Mouse (Mus musculus): Measurements from ENCODE around the gene Serpina3n. TPM values are rescaled to one million over a fixed set of nuclear protein-coding genes. Genes with fewer than 3 reads are reported as not detected.

The Serpina3n gene
- polyA plus RNA-seq, 1 experiment: 32.2 TPM

DNA sequence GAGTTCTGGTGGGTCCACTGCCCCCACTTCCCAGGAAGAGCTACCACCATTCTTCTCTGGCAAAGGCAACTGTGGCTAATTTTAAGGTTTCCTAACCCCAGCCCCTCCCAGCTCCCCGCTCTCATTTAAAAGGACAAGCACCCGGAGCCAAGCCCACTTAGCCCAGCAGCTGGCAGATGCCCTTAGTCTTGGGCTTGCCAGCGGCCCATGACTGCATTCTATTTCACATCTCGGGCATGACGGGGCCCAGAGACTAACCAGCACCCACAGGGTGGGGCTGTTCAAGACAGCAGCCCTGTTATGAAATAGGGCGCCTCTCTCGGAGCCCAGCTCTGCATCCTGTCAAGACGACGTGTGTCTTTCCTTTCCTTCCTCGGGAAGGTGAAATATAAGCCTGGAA lies 43.7 kb downstream of the Serpina3n start:
- no peak for TF ChIP-seq POLR2A (IDR thresholded peaks at IDR 0.05; ENCODE audit: control insufficient read depth, extremely low read depth, insufficient read depth, low read length, poor library complexity)
- no peak for TF ChIP-seq CTCF (IDR thresholded peaks at IDR 0.05; ENCODE audit: borderline replicate concordance, control insufficient read depth, extremely low read depth, insufficient read depth, low read length, poor library complexity)
- no peak for DNase-seq

DNA sequence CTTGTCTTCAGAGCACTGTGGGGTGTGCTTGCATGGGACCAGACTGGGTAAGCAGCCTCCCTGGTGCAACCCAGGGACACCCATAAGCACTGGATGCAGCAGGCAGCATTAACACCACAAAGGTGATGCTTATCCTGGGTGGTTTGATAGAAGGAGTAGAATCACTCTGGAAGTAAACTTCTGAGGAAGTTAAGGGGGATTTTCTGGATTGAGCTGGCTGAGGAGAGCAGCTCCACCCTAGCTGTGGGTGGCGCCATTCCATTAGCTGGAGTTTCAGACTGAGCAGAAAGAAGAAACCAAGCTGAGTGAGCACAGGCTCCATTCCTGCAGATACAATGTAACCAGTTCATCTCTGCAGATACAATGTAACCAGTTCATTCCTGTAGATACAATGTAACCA lies 46.5 kb downstream of the Serpina3n start:
- TF ChIP-seq POLR2A (IDR thresholded peaks at IDR 0.05; ENCODE audit: control insufficient read depth, extremely low read depth, insufficient read depth, low read length, poor library complexity) (no peak), CTCF (IDR thresholded peaks at IDR 0.05; ENCODE audit: borderline replicate concordance, control insufficient read depth, extremely low read depth, insufficient read depth, low read length, poor library complexity) (no peak)
- 85% methylated on average over 1 of the region's 1 CpGs for WGBS
- DNase-seq: no peak
- H3K4me3 ChIP-seq (ENCODE audit: control insufficient read depth, insufficient read depth, low read length): no peak overlapping the region
- no peaks in the 10 kb centered on the region for H3K27me3 ChIP-seq (ENCODE audit: control insufficient read depth, insufficient read depth, low read length)
- H3K36me3 ChIP-seq (ENCODE audit: control insufficient read depth, insufficient read depth, low read length): no peaks in the 10 kb centered on the region
- no peaks in the 10 kb centered on the region for H3K4me1 ChIP-seq (replicated peaks; ENCODE audit: control insufficient read depth, insufficient read depth, low read length)
- H3K27ac ChIP-seq (ENCODE audit: control insufficient read depth, insufficient read depth, low read length): no peak overlapping the region

More for the DNA sequence above, 43.7 kb downstream of the Serpina3n start:
- Histone ChIP-seq H3K27ac (ENCODE audit: control insufficient read depth, insufficient read depth, low read length) (no peak overlapping the region), H3K36me3 (ENCODE audit: control insufficient read depth, insufficient read depth, low read length) (no peaks in the 10 kb centered on the region), H3K27me3 (ENCODE audit: control insufficient read depth, insufficient read depth, low read length) (no peaks in the 10 kb centered on the region), H3K4me1 (replicated peaks; ENCODE audit: control insufficient read depth, insufficient read depth, low read length) (no peaks in the 10 kb centered on the region), H3K4me3 (ENCODE audit: control insufficient read depth, insufficient read depth, low read length) (no peak overlapping the region)
- 83% methylated on average over 10 of the region's 10 CpGs for WGBS

DNA sequence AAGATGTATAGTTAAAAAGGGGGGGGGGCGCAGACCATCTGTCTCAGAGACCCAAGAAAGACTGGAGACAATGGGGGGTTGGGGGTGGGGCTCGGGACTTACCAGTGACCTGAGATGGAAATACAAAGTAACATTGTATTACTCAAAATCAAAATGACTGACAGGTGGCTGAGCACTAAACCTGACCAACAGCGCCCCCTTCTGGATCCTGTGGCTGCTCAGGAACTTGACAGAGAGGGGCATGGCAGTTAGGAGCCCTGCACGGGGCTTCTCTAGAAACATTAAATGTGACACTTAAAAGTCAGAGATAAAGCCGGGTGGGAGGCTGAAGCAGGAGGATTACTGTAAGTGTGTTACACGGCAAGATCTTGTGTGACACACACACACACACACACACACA lies 52.8 kb downstream of the Serpina3n start:
- Histone ChIP-seq H3K4me3 (ENCODE audit: control insufficient read depth, insufficient read depth, low read length) (no peak overlapping the region), H3K36me3 (ENCODE audit: control insufficient read depth, insufficient read depth, low read length) (no peaks in the 10 kb centered on the region), H3K4me1 (replicated peaks; ENCODE audit: control insufficient read depth, insufficient read depth, low read length) (no peaks in the 10 kb centered on the region), H3K27ac (ENCODE audit: control insufficient read depth, insufficient read depth, low read length) (no peak overlapping the region), H3K27me3 (ENCODE audit: control insufficient read depth, insufficient read depth, low read length) (no peaks in the 10 kb centered on the region)
- TF ChIP-seq POLR2A (IDR thresholded peaks at IDR 0.05; ENCODE audit: control insufficient read depth, extremely low read depth, insufficient read depth, low read length, poor library complexity) (no peak), CTCF (IDR thresholded peaks at IDR 0.05; ENCODE audit: borderline replicate concordance, control insufficient read depth, extremely low read depth, insufficient read depth, low read length, poor library complexity) (no peak)
- DNase-seq: no peak
- 67% methylated on average over 6 of the region's 6 CpGs for WGBS

DNA sequence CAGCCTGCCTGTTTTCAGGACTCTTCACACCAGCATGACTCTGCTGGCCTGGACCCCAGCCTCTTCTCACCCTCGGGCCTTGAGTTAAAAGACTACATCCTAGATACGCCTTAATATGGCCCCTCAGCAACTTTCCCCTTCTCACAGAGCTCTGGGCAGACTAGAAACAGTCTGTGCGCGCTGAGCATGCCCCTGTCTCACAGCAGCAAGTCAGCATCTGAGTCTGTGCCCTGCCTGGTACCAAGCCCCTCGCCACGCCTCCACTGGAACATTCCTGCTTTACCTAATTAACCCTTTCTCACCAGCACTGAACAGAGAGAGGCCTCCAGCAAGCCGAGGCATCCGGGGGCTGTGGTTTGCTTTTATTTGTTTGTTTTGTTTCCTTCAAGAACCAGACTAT lies 54.8 kb downstream of the Serpina3n start:
- DNase-seq: no peak
- TF ChIP-seq POLR2A (IDR thresholded peaks at IDR 0.05; ENCODE audit: control insufficient read depth, extremely low read depth, insufficient read depth, low read length, poor library complexity) (no peak), CTCF (IDR thresholded peaks at IDR 0.05; ENCODE audit: borderline replicate concordance, control insufficient read depth, extremely low read depth, insufficient read depth, low read length, poor library complexity) (no peak)
- H3K4me1 ChIP-seq (replicated peaks; ENCODE audit: control insufficient read depth, insufficient read depth, low read length): no peaks in the 10 kb centered on the region
- 63% methylated on average over 8 of the region's 8 CpGs for WGBS
- H3K36me3 ChIP-seq (ENCODE audit: control insufficient read depth, insufficient read depth, low read length): no peaks in the 10 kb centered on the region
- H3K27me3 ChIP-seq (ENCODE audit: control insufficient read depth, insufficient read depth, low read length): no peaks in the 10 kb centered on the region
- no peak overlapping the region for H3K4me3 ChIP-seq (ENCODE audit: control insufficient read depth, insufficient read depth, low read length)
- no peak overlapping the region for H3K27ac ChIP-seq (ENCODE audit: control insufficient read depth, insufficient read depth, low read length)

Other genes with a start within 250 kb of the Serpina3n start
- 1.0 and 1.6 TPM in 2 replicates for gene Serpina3f, start 192.2 kb upstream of the Serpina3n start, polyA plus RNA-seq (2012; rRNA removed)
- gene Serpina3g, start 170.5 kb upstream of the Serpina3n start, polyA plus RNA-seq (2012; rRNA removed): 41.7 and 54.4 TPM in 2 replicates
- gene Serpina3i, start 143.6 kb upstream of the Serpina3n start, polyA plus RNA-seq (2012; rRNA removed): 5.4 and 8.8 TPM in 2 replicates
- 1.4 and 2.0 TPM in 2 replicates for gene Serpina3j, start 92.2 kb upstream of the Serpina3n start, polyA plus RNA-seq (2012; rRNA removed)
- gene Serpina3k, start 68.2 kb upstream of the Serpina3n start, polyA plus RNA-seq (2012; rRNA removed): 0.15 and 4.5 TPM in 2 replicates
- gene Serpina3m, start 68.2 kb upstream of the Serpina3n start, polyA plus RNA-seq (2012; rRNA removed): 0.18 and 0.50 TPM in 2 replicates
- 0.77 and 1.5 TPM in 2 replicates for gene Gsc, start 66.6 kb downstream of the Serpina3n start, polyA plus RNA-seq (2012; rRNA removed)

Data from thymus, adult 2 months (tissue).